Mouse (Mus musculus) cerebellum, adult 2 months (tissue): ENCODE data around the gene Wbp2. TPM values are rescaled to one million over a fixed set of nuclear protein-coding genes. Genes with fewer than 3 reads are reported as not detected.

Experiments
- DNase-seq, 2 experiments: peaks; one replicate each; pipeline ENCODE4 v3.0.0; 2021
- H3K27ac ChIP-seq: fragments of 200-500 bp; 2 replicates; pipeline ENCODE4 v1.5.1; 2012; ENCODE audit warnings: low read length, control low read depth, inconsistent platforms; ENCODE audit not compliant: insufficient read depth
- H3K27me3 ChIP-seq: fragments of 200-500 bp; 2 replicates; pipeline ENCODE4 v1.6.1; 2012; ENCODE audit warnings: inconsistent platforms, mild to moderate bottlenecking, low read length, moderate library complexity; ENCODE audit not compliant: control insufficient read depth, insufficient read depth
- H3K4me1 ChIP-seq: fragments of 200-500 bp; 2 replicates; pipeline ENCODE4 v1.6.1; 2011; ENCODE audit warnings: low read length; ENCODE audit not compliant: control insufficient read depth, insufficient read depth
- H3K4me3 ChIP-seq: fragments of 200-500 bp; replicated peaks from 2 replicates; pipeline ENCODE3; 2011; ENCODE audit warnings: mild to moderate bottlenecking, low read depth, low read length, control low read depth; ENCODE audit not compliant: insufficient read depth
- CTCF ChIP-seq: fragments of 200-500 bp; IDR thresholded peaks from 2 replicates; pipeline ENCODE4 v1.5.1; 2011; ENCODE audit warnings: low read depth, mild to moderate bottlenecking, control low read depth, low read length, moderate library complexity, borderline replicate concordance; ENCODE audit not compliant: insufficient read depth
- POLR2A ChIP-seq: fragments of 200-500 bp; IDR thresholded peaks from 2 replicates; pipeline ENCODE4 v1.6.1; 2011; ENCODE audit warnings: low read length, control low read depth, borderline replicate concordance; ENCODE audit not compliant: insufficient read depth
- WGBS: fragments of 180-500 bp; shearing (Covaris S2); methylation state at CpG from one replicate; pipeline ENCODE4 v1.1.7; 2018; 5-methylcytosine and 5-hydroxymethylcytosine counted together
- polyA plus RNA-seq: library from polyadenylated mRNA; depleted of rRNA; stranded (reverse); fragments of >200 nt; gene quantifications from 2 replicates; pipeline ENCODE4 v1.2.3, GENCODE M21; 2012; rRNA removed

The Wbp2 gene
- polyA plus RNA-seq, 1 experiment = 509 TPM

DNA sequence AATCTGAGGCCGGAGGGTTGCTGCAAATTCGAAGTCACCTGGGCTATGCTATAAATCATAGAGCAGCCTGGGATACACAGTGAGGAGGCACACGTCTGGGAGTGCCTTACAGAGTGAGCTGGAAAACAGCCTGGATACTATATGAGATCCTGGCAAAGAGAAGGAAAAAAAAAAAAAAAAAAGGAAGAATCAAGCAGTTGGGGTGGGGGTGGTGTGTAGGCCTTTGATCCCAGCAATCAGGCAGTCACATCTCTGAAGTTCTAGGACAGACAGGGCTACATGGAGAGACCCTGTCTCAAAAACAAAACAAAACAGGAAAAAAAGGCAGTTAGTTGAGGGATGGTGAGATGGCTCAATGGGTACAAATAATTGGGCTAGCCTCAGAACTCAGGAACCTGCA is 50.1 kb downstream of the Wbp2 start:
- no peak overlapping the region for H3K4me3 ChIP-seq
- no peak for DNase-seq
- H3K27ac ChIP-seq = no peak overlapping the region
- no peaks in the 10 kb centered on the region for H3K27me3 ChIP-seq
- peaks cover 21% of the 10 kb centered on the region for H3K4me1 ChIP-seq
- 73% methylated on average over 3 of the region's 3 CpGs for WGBS
- TF ChIP-seq POLR2A (no peak), CTCF (no peak)

DNA sequence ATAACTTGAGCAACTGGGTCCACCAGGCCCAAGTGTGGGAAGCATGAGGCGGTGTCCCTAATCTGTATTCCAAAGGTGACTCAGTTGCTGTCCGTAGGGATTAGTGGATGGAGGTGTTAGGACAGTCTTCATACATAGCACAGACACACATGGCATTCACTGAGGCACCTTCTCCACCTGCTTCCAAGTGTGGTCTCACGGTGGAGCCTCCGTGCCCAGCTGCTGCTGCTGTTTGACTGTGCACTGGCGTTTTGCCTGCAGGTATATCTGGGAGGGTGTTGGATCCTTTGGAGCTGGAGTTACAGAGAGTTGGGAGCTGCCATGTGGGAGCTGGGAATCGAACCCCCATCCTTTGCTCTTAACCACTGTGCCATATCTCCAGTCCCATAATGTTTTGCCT is 52.2 kb downstream of the Wbp2 start:
- Histone ChIP-seq H3K27me3 (no peaks in the 10 kb centered on the region), H3K4me3 (no peak overlapping the region), H3K27ac (no peak overlapping the region), H3K4me1 (peaks cover 19% of the 10 kb centered on the region)
- WGBS = 93% methylated on average over 6 of the region's 6 CpGs
- DNase-seq = no peak
- TF ChIP-seq CTCF = no peak
- TF ChIP-seq POLR2A = no peak

DNA sequence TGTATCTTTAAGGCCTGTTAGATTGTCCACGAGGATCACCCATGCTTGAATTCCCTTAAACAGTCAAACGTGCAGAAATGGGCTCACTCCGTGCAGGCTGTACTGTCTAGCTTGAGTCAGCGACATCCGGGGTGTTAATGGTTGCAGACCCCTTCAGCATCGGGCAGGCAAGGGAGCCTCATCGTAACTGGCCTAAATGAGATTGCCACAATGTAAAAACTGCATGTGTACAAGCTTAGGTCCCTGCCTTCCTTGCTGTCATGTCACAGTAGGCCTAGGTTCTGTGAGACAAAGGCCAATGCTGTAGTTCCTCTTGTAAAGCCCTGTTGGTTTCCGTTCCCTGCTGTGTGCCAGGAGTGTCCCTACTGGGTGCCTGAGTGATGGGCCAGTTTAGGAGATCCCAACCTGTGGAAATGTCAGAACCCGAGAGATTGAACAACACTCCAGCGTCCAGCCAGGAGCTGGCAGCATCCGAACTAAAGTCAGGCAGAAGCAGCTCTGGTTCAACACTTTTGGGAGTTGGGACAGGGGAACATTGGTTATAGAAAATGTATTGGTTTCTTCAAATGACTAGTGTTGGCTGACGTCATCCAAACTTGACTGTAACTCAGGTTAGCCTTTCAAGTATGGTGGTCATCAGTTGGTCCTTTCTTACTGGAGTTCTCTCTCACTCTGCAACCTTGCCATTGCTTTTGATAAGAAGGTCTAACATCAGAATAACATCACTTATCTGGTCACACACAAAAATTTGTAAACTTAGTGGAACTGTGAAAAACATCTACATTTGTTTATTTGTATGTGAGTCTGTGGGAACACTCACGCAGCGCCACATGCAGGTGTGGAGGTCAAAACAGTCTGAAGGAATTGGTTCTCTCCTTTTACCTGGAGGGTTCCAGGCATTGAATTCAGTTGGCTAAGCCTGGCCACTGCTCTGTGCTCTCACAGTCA is 55.6 kb downstream of the Wbp2 start:
- peak overlapping the region; percentile 99 for H3K27ac ChIP-seq
- peaks cover 19% of the 10 kb centered on the region for H3K4me1 ChIP-seq
- no peak for DNase-seq
- WGBS = 20% methylated on average over 14 of the region's 14 CpGs
- H3K4me3 ChIP-seq = peak overlapping the region; percentile 82
- H3K27me3 ChIP-seq = no peaks in the 10 kb centered on the region
- no peak for TF ChIP-seq CTCF
- TF ChIP-seq POLR2A = no peak

DNA sequence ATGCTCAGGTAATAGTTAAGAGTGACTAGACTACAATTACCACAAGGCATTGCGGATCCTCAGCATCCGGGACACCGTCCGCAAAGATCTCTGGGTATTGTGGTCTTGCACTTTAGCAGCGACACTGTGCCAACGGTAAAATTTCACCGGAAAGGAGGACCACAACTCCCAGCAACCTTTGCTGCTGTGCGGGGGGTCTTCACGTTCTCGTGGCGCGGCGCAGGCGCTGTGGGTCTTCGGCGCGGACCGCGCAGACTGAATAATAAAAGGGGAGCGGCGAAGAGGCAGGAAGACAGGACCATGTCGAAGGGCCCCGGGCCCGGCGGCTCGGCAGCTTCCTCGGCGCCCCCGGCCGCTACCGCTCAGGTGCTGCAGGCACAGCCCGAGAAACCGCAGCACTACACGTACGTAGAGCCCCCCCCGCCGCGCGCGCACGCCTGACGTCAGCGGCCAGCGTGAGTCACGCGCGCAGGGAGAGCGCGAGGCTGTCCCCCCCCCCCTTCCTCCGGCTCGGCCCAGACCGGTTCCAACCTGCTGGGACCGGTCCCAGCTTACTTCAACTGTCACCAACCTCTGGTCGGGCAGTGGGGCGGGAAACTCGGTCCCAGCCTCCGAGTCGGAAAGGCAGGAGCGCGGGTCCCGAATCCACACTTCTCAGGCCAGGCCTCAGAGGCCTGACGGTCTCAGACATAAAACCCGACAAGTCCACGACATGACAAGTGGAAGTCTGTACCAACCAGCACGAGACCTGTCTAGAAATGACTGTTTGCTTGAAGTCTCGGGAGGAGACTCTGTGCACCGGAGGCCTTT is 56.5 kb downstream of the Wbp2 start, which contains the start of gene Unk:
Unk (plus strand) TSS at position 235 of the 810 bp plus-strand sequence.
- Histone ChIP-seq H3K27me3 (no peaks in the 10 kb centered on the region), H3K27ac (peak within 1 kb of the TSS; percentile 99), H3K4me1 (peaks cover 19% of the 10 kb centered on the region), H3K4me3 (peak within 1 kb of the TSS; percentile 82)
- TF ChIP-seq POLR2A (peak; percentile 72), CTCF (no peak)
- peak; percentile 99 for DNase-seq
- under 1% methylated on average over 66 of the region's 67 CpGs for WGBS

DNA sequence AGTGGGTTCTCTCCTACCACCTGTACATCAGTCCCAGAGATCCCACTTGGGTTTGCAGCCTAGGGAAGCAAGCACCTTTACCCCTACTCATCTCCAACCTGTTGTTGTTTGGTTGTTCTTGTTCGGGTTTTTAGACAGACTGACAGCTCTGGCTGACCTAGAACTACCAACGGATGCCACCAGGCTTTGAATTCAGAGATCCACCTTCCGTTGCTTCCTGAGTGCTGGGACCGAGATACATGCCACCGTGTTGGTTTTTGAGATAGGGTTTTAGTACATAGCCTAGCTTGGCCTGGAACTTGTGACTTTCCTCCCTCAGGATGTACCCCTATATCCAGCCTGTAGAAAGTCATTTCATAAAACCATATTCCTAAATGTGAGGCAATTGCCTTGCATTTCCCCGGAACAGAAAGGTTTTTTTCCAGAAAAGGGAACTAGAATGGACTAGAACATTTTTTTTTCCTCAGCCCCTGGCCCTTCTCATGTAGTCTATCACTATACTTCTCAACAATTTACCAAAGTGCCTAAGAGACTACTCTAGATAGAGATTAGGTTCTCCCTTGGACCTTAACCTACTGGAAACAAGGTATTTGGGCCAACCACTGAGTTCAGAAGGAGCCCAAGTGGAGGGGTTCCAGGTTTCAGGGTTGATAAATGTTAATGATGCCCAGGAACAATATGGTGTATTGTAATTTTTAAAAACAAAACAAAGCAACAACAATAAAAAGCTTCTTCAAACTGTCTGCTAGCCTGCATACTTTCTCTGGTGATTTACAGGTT is 57.5 kb downstream of the Wbp2 start:
- H3K4me3 ChIP-seq = peak overlapping the region; percentile 72
- no peaks in the 10 kb centered on the region for H3K27me3 ChIP-seq
- TF ChIP-seq POLR2A = no peak
- H3K27ac ChIP-seq = no peak overlapping the region
- 80% methylated on average over 6 of the region's 6 CpGs for WGBS
- DNase-seq = no peak
- peaks cover 15% of the 10 kb centered on the region for H3K4me1 ChIP-seq

Other genes with a start within 250 kb of the Wbp2 start
- 0.16 and 0.32 TPM in 2 replicates for gene Myo15b, start 228.6 kb downstream of the Wbp2 start, polyA plus RNA-seq
- 1.3 and 1.7 TPM in 2 replicates for gene Smim5, start 187.0 kb downstream of the Wbp2 start, polyA plus RNA-seq
- 0.11 TPM in 1 of 2 replicates, not detected in the other for gene Smim6, start 175.0 kb downstream of the Wbp2 start, polyA plus RNA-seq
- 49.5 and 53.5 TPM in 2 replicates for gene Sap30bp, start 153.7 kb downstream of the Wbp2 start, polyA plus RNA-seq
- gene Recql5, start 153.5 kb downstream of the Wbp2 start, polyA plus RNA-seq = 24.7 and 28.5 TPM in 2 replicates
- gene Itgb4, start 112.3 kb downstream of the Wbp2 start, polyA plus RNA-seq = 21.6 and 28.6 TPM in 2 replicates
- gene Galk1, start 74.3 kb downstream of the Wbp2 start, polyA plus RNA-seq = 14.8 and 15.1 TPM in 2 replicates
- gene H3f3b, start 59.0 kb downstream of the Wbp2 start, polyA plus RNA-seq = 456 and 541 TPM in 2 replicates
- 48.1 and 49.1 TPM in 2 replicates for gene Unk, start 56.7 kb downstream of the Wbp2 start, polyA plus RNA-seq
- gene Unc13d, start 9.0 kb downstream of the Wbp2 start, polyA plus RNA-seq = 3.8 and 5.7 TPM in 2 replicates
- 4.1 TPM in 2 replicates for gene Trim47, start 40.2 kb upstream of the Wbp2 start, polyA plus RNA-seq
- gene Trim65, start 44.1 kb upstream of the Wbp2 start, polyA plus RNA-seq = 7.9 and 9.3 TPM in 2 replicates
- gene Mrpl38, start 51.9 kb upstream of the Wbp2 start, polyA plus RNA-seq = 61.9 and 66.2 TPM in 2 replicates
- 81.1 and 83.0 TPM in 2 replicates for gene Fbf1, start 81.2 kb upstream of the Wbp2 start, polyA plus RNA-seq
- 55.2 and 56.8 TPM in 2 replicates for gene Ten1, start 111.9 kb upstream of the Wbp2 start, polyA plus RNA-seq
- 107 and 115 TPM in 2 replicates for gene Acox1, start 112.0 kb upstream of the Wbp2 start, polyA plus RNA-seq
- 1.2 and 1.6 TPM in 2 replicates for gene Evpl, start 151.1 kb upstream of the Wbp2 start, polyA plus RNA-seq
- gene Srp68, start 187.2 kb upstream of the Wbp2 start, polyA plus RNA-seq = 76.4 and 79.2 TPM in 2 replicates
- 0.05 TPM in 1 of 2 replicates, not detected in the other for gene Galr2, start 193.9 kb upstream of the Wbp2 start, polyA plus RNA-seq
- gene Exoc7, start 220.2 kb upstream of the Wbp2 start, polyA plus RNA-seq = 104 and 118 TPM in 2 replicates
- 13.9 and 15.7 TPM in 2 replicates for gene Foxj1, start 248.4 kb upstream of the Wbp2 start, polyA plus RNA-seq